Mouse (Mus musculus) testis, adult 2 months (tissue): Measurements from ENCODE around the gene Gsg1.

Experiments
- CTCF ChIP-seq: fragments of 200-500 bp; IDR thresholded peaks from 2 replicates; pipeline ENCODE4 v1.5.1; 2012; ENCODE audit warnings: low read depth, mild to moderate bottlenecking, inconsistent platforms, low read length, moderate library complexity; ENCODE audit not compliant: control insufficient read depth, insufficient read depth, insufficient replicate concordance
- POLR2A ChIP-seq: fragments of 200-500 bp; IDR thresholded peaks from 2 replicates; pipeline ENCODE4 v1.6.1; 2012; ENCODE audit warnings: low read depth, mild to moderate bottlenecking, inconsistent platforms, low read length, moderate library complexity; ENCODE audit not compliant: control insufficient read depth

- TF ChIP-seq POLR2A = no peak
- no peak for TF ChIP-seq CTCF
Observed at GRCm38 (mm10) chr6:135235742-135236141, 18.4 kb downstream of the Gsg1 start.
